Mouse (Mus musculus) ovary, postnatal 14 days (tissue): ENCODE measurements at regions not wholly inside any gene's neighbourhood (a gene's known extent, or its start where the extent isn't known, plus 50 kb on each side); places are given as distances from the start of the nearest gene placed in this dataset.

Source experiments
- DNase-seq: peaks from one replicate; pipeline ENCODE4 v3.0.0; 2022; ENCODE audit warnings: low spot score

- no peak for DNase-seq
These were observed 404.3 kb downstream of the Cetn3 start for GRCm38 (mm10) chr13:82187196-82187595.

GRCm38 (mm10) chr13:82200739-82201138 lies 417.9 kb downstream of the Cetn3 start:
- DNase-seq, result no peak

- no peak for DNase-seq
These were observed 442.6 kb downstream of the Cetn3 start for GRCm38 (mm10) chr13:82225430-82225829.

GRCm38 (mm10) chr13:82233901-82234300 lies 451.0 kb downstream of the Cetn3 start:
- no peak for DNase-seq

GRCm38 (mm10) chr13:82246231-82246630 lies 463.4 kb downstream of the Cetn3 start:
- DNase-seq, result no peak

GRCm38 (mm10) chr13:82250361-82250760 lies 467.5 kb downstream of the Cetn3 start:
- DNase-seq, result no peak

- DNase-seq, result no peak
These were observed 475.6 kb downstream of the Cetn3 start for GRCm38 (mm10) chr13:82258491-82258935.

- DNase-seq, result no peak
These were observed 481.4 kb downstream of the Cetn3 start for GRCm38 (mm10) chr13:82264236-82264635.

- no peak for DNase-seq
These were observed 482.3 kb downstream of the Cetn3 start for GRCm38 (mm10) chr13:82265170-82265569.

- DNase-seq, result no peak
These were observed 482.9 kb downstream of the Cetn3 start for GRCm38 (mm10) chr13:82265736-82266135.

GRCm38 (mm10) chr13:82274733-82275132 lies 491.9 kb downstream of the Cetn3 start:
- no peak for DNase-seq

- DNase-seq, result no peak
These were observed 493.1 kb downstream of the Cetn3 start for GRCm38 (mm10) chr13:82276001-82276400.

- DNase-seq, result no peak
These were observed 497.9 kb downstream of the Cetn3 start for GRCm38 (mm10) chr13:82280744-82281143.

GRCm38 (mm10) chr13:82295834-82296233 lies 513.0 kb downstream of the Cetn3 start:
- no peak for DNase-seq

- DNase-seq, result no peak
These were observed 521.4 kb downstream of the Cetn3 start for GRCm38 (mm10) chr13:82304227-82304626.

GRCm38 (mm10) chr13:82305076-82305475 lies 522.2 kb downstream of the Cetn3 start:
- no peak for DNase-seq

GRCm38 (mm10) chr13:82308336-82308735 lies 525.5 kb downstream of the Cetn3 start:
- DNase-seq, result no peak

GRCm38 (mm10) chr13:82316573-82317202 lies 533.8 kb downstream of the Cetn3 start:
- no peak for DNase-seq

GRCm38 (mm10) chr13:82317203-82317580 lies 534.3 kb downstream of the Cetn3 start:
- DNase-seq, result peak; percentile 12

- DNase-seq, result no peak
These were observed 535.5 kb downstream of the Cetn3 start for GRCm38 (mm10) chr13:82318395-82318794.

GRCm38 (mm10) chr13:82354355-82354754 lies 571.5 kb downstream of the Cetn3 start:
- DNase-seq, result no peak

- DNase-seq, result no peak
These were observed 572.4 kb downstream of the Cetn3 start for GRCm38 (mm10) chr13:82355296-82355695.

GRCm38 (mm10) chr13:82359442-82359841 lies 576.6 kb downstream of the Cetn3 start:
- DNase-seq, result no peak

GRCm38 (mm10) chr13:82360711-82361110 lies 577.8 kb downstream of the Cetn3 start:
- no peak for DNase-seq
